Mouse (Mus musculus) CH12.LX (cell line): ENCODE data around the gene Babam2.

Experiments used
- CTCF ChIP-seq, 2 experiments: IDR thresholded peaks in 1 of 2; conservative IDR thresholded peaks in 1 of 2; 2 replicates each; pipeline ENCODE4 v1.5.1; 2011 to 2012; ENCODE audit warnings: low read depth in 2 of 2, low read length in 2 of 2, improper control_type of control experiment in 1 of 2, inconsistent platforms in 1 of 2, mild to moderate bottlenecking in 1 of 2, moderate library complexity in 1 of 2
- EP300 ChIP-seq: IDR thresholded peaks from 2 replicates; pipeline ENCODE4 v1.6.1; 2011; ENCODE audit warnings: low read length, improper control_type of control experiment
- GABPA ChIP-seq: IDR thresholded peaks from 2 replicates; pipeline ENCODE4 v1.6.1; 2012; ENCODE audit warnings: low read depth, low read length, improper control_type of control experiment, inconsistent platforms; ENCODE audit not compliant: insufficient replicate concordance
- JUND ChIP-seq: conservative IDR thresholded peaks from 2 replicates; pipeline ENCODE4 v1.6.1; 2011; ENCODE audit warnings: low read depth, low read length, improper control_type of control experiment
- KAT2A ChIP-seq: IDR thresholded peaks from 2 replicates; pipeline ENCODE4 v1.6.1; 2012; ENCODE audit warnings: low read length, improper control_type of control experiment, inconsistent platforms; ENCODE audit not compliant: insufficient replicate concordance
- MAX ChIP-seq: IDR thresholded peaks from 2 replicates; pipeline ENCODE4 v1.6.1; 2011; ENCODE audit warnings: low read length, improper control_type of control experiment
- NELFE ChIP-seq: IDR thresholded peaks from 2 replicates; pipeline ENCODE4 v1.6.1; 2011; ENCODE audit warnings: low read depth, low read length, improper control_type of control experiment
- NRF1 ChIP-seq: IDR thresholded peaks from 2 replicates; pipeline ENCODE4 v1.6.1; 2014; ENCODE audit warnings: low read depth, mild to moderate bottlenecking, inconsistent platforms, low read length, improper control_type of control experiment, moderate library complexity
- POLR2A ChIP-seq: IDR thresholded peaks from 2 replicates; pipeline ENCODE4 v1.6.1; 2011; ENCODE audit warnings: low read depth, mild to moderate bottlenecking, improper control_type of control experiment, low read length
- RAD21 ChIP-seq: IDR thresholded peaks from 2 replicates; pipeline ENCODE4 v1.6.1; 2011; ENCODE audit warnings: low read depth, mild to moderate bottlenecking, low read length, improper control_type of control experiment, moderate library complexity
- USF2 ChIP-seq: conservative IDR thresholded peaks from 2 replicates; pipeline ENCODE4 v1.6.1; 2011; ENCODE audit warnings: low read depth, low read length, improper control_type of control experiment

DNA sequence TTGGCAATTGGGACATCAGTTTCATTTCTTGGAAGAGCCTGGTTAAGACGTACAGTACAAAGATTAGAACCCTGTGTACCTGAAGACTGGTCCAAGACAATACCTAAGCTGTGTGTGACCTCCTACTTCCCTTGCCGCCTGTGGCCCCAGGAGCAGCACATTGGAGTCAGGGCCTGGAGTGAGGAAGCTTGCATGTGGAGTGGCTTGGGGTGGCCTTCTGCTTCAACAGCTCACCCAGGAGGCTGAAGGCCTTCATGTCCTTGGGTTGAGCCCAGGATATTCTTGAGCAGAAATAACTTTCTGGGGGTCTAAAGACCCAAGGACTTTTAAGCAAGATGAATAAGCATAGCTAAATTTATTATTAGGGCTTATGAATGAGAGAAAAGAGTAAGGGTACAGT, 369.4 kb downstream of the Babam2 start:
- no peak for TF ChIP-seq USF2
- TF ChIP-seq MAX, result no peak
- TF ChIP-seq KAT2A, result no peak
- TF ChIP-seq EP300, result no peak
- no peak for TF ChIP-seq NELFE
- TF ChIP-seq RAD21, result no peak
- TF ChIP-seq JUND, result no peak
- no peak for TF ChIP-seq CTCF (conservative IDR thresholded peaks at IDR 0.05 in 1 of 2, IDR thresholded peaks at IDR 0.05 in 1 of 2; ENCODE audit: low read depth in 2 of 2, low read length in 2 of 2)
- no peak for TF ChIP-seq NRF1
- no peak for TF ChIP-seq POLR2A
- TF ChIP-seq GABPA, result no peak
